Mouse (Mus musculus) adrenal gland, postnatal 36 days (tissue): ENCODE measurements around the gene Mfap3. TPM values are rescaled to one million over a fixed set of nuclear protein-coding genes. Genes with fewer than 3 reads are reported as not detected.

Experiments
- total RNA-seq, 2 experiments: library from RNA; stranded (reverse); gene quantifications; 2 replicates each; pipeline ENCODE4 v1.2.3; 2021

Mfap3 gene
- total RNA-seq, 2 experiments from 2014 or later = 25.5 to 29.7 TPM

Other genes with a start within 250 kb of the Mfap3 start
- 10 to 100 TPM; 56.8 to 72.0 TPM for gene Fam114a2, start within 50 bp of the Mfap3 start, total RNA-seq
- gene Galnt10, start 126.8 kb downstream of the Mfap3 start, total RNA-seq = 10 to 100 TPM; 47.0 to 51.6 TPM